Mouse (Mus musculus): ENCODE measurements around the gene AC170998.1. TPM values are rescaled to one million over a fixed set of nuclear protein-coding genes. Genes with fewer than 3 reads are reported as not detected.

The AC170998.1 gene
- total RNA-seq (2023), result 9.2 and 11.5 TPM in 2 replicates

GRCm38 (mm10) chr17:28725783-28726182 is at the start of gene AC170998.1:
Gene AC170998.1, plus strand, starts transcription at chr17:28726083.

GRCm38 (mm10) chr17:28689586-28690283 is 36.1 kb upstream of the AC170998.1 start, which contains the start of gene Slc26a8:
Gene Slc26a8, minus strand, starts transcription at chr17:28690233.

GRCm38 (mm10) chr17:28690776-28691686 is 34.9 kb upstream of the AC170998.1 start, which contains the start of gene Mapk14:
Gene Mapk14, plus strand, starts transcription at chr17:28691329.

GRCm38 (mm10) chr17:28769121-28769874 is 43.4 kb downstream of the AC170998.1 start, which contains the start of gene Mapk13:
Gene Mapk13, plus strand, starts transcription at chr17:28769297.

Other genes with a start within 250 kb of the AC170998.1 start
- gene Fkbp5, start 208.6 kb upstream of the AC170998.1 start, total RNA-seq (2023), result 34.3 and 41.9 TPM in 2 replicates
- gene Armc12, start 195.3 kb upstream of the AC170998.1 start, total RNA-seq (2023), result 2.4 and 2.6 TPM in 2 replicates
- not detected in 2 replicates for gene Clpsl2, start 176.7 kb upstream of the AC170998.1 start, total RNA-seq (2023)
- not detected in 2 replicates for gene Clps, start 165.3 kb upstream of the AC170998.1 start, total RNA-seq (2023)
- gene Lhfpl5, start 150.4 kb upstream of the AC170998.1 start, total RNA-seq (2023), result not detected in 2 replicates
- gene Srpk1, start 103.4 kb upstream of the AC170998.1 start, total RNA-seq (2023), result 45.7 and 51.2 TPM in 2 replicates
- gene Slc26a8, start 35.9 kb upstream of the AC170998.1 start, total RNA-seq (2023), result 1.9 and 5.3 TPM in 2 replicates
- 209 and 318 TPM in 2 replicates for gene Mapk14, start 34.8 kb upstream of the AC170998.1 start, total RNA-seq (2023)
- gene Mapk13, start 43.2 kb downstream of the AC170998.1 start, total RNA-seq (2023), result 190 and 258 TPM in 2 replicates
- 45.1 and 53.0 TPM in 2 replicates for gene Brpf3, start 75.0 kb downstream of the AC170998.1 start, total RNA-seq (2023)
- 7.0 and 7.3 TPM in 2 replicates for gene Pnpla1, start 132.3 kb downstream of the AC170998.1 start, total RNA-seq (2023)
- gene 4930539E08Rik, start 189.2 kb downstream of the AC170998.1 start, total RNA-seq (2023), result 0.13 TPM in 1 of 2 replicates, not detected in the other
- gene Pxt1, start 217.8 kb downstream of the AC170998.1 start, total RNA-seq (2023), result 2.0 and 3.8 TPM in 2 replicates
- 207 and 280 TPM in 2 replicates for gene Kctd20, start 225.9 kb downstream of the AC170998.1 start, total RNA-seq (2023)

All from neutrophil, adult 65 days (primary cell).